Mouse (Mus musculus): ENCODE measurements at regions not wholly inside any gene's neighbourhood (a gene's known extent, or its start where the extent isn't known, plus 50 kb on each side); places are given as distances from the start of the nearest gene placed in this dataset.

GRCm38 (mm10) chr2:72641228-72641627 lies 165.3 kb downstream of the Cdca7 start:
- no peak for TF ChIP-seq CTCF (IDR thresholded peaks at IDR 0.05; ENCODE audit: low read depth, low read length)
- no peak for TF ChIP-seq EP300 (IDR thresholded peaks at IDR 0.05; ENCODE audit: insufficient read depth, low read depth, low read length)
